Mouse (Mus musculus): ENCODE measurements at regions not wholly inside any gene's neighbourhood (a gene's known extent, or its start where the extent isn't known, plus 50 kb on each side); places are given as distances from the start of the nearest gene placed in this dataset.

- no peak for DNase-seq (ENCODE audit: low spot score in 2 of 2)
- intact Hi-C loops (cut with DNase I) = no loop called here
Measured at GRCm38 (mm10) chrX:117953669-117954068, 473.4 kb upstream of the Tgif2lx2 start.

GRCm38 (mm10) chrX:117955814-117956213, 471.2 kb upstream of the Tgif2lx2 start:
- peak in 1 of 2 experiments; percentile 17 for DNase-seq (ENCODE audit: low spot score in 2 of 2)

DNA sequence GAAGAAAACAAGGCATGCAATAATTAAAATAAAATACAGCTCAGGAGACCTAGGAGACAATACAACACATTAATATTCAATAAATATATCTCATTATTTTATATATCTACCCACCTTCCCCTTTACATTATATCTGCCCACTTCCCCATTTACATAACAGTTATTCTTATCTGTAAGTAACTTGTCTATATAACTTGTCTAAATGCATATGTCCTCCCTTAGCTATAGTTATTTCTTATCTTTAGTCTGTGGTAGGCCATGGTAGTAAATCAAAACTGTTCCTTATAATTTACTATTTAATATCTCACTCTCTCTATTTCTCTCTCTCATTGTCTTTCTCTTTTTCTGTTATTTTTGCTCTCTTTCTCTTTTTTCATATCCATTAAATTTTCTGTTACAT, 437.1 kb upstream of the Tgif2lx2 start:
- DNase-seq (ENCODE audit: low spot score in 2 of 2) = no peak
- intact Hi-C loops (cut with DNase I) = no loop called here

More at GRCm38 (mm10) chrX:117955814-117956213, 471.2 kb upstream of the Tgif2lx2 start:
- intact Hi-C loops (cut with DNase I) = no loop called here
